Mouse (Mus musculus) ES-Bruce4 (cell line): Measurements from ENCODE around the gene Pde1a.

Source experiments
- CTCF ChIP-seq: IDR thresholded peaks from one replicate; pipeline ENCODE4 v1.8.1; 2011; ENCODE audit warnings: low read depth, low read length
- EP300 ChIP-seq: IDR thresholded peaks from 2 replicates; pipeline ENCODE4 v1.6.1; 2011; ENCODE audit warnings: low read depth, low read length; ENCODE audit not compliant: insufficient read depth

DNA sequence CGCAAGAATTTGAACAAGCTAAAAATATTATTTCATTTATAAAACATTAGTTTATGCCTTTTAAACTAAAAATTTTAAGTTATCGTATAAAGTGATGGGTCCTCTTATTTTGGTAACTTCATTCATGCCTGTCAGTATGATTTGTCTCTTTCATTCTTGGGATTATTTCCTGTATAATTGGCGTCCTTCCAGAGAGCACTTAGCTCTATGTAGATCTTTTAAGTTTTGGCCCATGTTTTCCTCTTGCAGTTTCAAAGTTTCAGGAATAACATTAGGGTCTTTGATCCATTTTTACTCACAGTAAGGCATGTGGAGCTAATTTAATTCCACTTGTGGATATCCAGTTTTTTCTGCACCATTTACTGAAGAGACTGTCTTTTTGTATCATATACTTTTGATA lies 5.8 kb upstream of the Pde1a start:
- TF ChIP-seq EP300 (no peak), CTCF (no peak)
